ENCODE assay signal across 1 mouse cellular context in the genomic region with DNA sequence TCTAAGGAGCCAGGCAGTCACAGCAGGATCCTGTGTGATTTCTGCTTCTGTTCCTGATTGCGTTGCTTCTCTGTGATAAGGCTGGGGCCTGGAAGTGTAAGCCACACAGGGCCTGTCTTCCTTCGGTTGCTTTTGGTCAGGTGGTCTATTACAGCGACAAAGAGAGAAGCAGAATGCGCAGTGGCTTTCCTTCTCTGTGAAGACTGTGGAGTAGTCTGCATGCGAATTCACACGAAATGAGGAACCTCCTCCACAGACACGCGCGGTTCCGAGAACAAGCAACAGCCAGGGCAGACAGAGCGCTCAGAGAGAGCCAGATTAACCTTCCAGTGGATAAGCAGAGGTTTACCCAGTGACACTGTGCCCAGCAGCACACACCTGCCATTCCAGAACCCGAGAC.
TF ChIP-seq lines count a peak whose summit lies in the region.

No protein-coding gene starts in this region.

TF ChIP-seq in MEL, 35 proteins besides CTCF, POLR2A, EP300 and RAD21:
- TF ChIP-seq USF1 (IDR thresholded peaks at IDR 0.05; ENCODE audit: low read depth, low read length), result peak; percentile 52
- TF ChIP-seq POLR2AphosphoS5 (IDR thresholded peaks at IDR 0.05; ENCODE audit: borderline replicate concordance, low read depth, low read length), result no peak
